Mouse (Mus musculus) layer of hippocampus, adult 9-10 months (tissue): ENCODE measurements around the gene Olfr66.

Source experiments
- DNase-seq: peaks from one replicate; pipeline ENCODE4 v3.0.0; 2022; ENCODE audit warnings: low spot score

The Olfr66 gene

GRCm38 (mm10) chr7:103886152-103886551 is at the start of gene Olfr66:
Gene Olfr66, minus strand, starts transcription at chr7:103886252.
- no peak for DNase-seq

DNA sequence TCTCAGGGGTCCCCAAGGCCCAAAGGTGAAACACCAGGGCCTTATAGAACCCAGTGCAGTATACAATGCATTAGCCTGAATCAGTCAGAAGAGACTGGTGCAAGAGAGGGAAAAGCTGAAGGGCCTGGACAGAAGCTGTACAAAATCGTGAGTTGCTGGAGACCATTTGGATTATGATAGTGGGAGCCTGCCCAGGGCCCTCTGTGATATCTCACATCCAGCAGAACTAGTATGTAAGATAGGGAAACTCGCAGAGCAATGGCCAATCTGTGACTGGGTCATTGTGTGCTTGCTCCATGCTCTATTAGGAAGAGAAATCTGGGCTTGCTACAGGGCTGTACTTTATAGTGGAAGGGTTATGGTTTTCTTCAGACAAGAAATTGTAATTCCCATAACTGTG is 48.2 kb upstream of the Olfr66 start, which contains the start of gene Olfr632:
TSS of gene Olfr632 (plus strand) at position 84 of the 400 bp plus-strand sequence.
- DNase-seq: no peak

GRCm38 (mm10) chr7:103928525-103928924 is 42.5 kb upstream of the Olfr66 start, which contains the start of gene Olfr631:
Gene Olfr631, plus strand, starts transcription at chr7:103928825.
- no peak for DNase-seq

GRCm38 (mm10) chr7:103915338-103915737 is 29.3 kb upstream of the Olfr66 start:
- DNase-seq: no peak

GRCm38 (mm10) chr7:103912969-103913511 is 27.0 kb upstream of the Olfr66 start:
- no peak for DNase-seq

GRCm38 (mm10) chr7:103910047-103910446 is 24.0 kb upstream of the Olfr66 start:
- no peak for DNase-seq

GRCm38 (mm10) chr7:103903187-103903586 is 17.1 kb upstream of the Olfr66 start, which contains the start of gene Olfr65:
Gene Olfr65, plus strand, starts transcription at chr7:103903487.
- no peak for DNase-seq

GRCm38 (mm10) chr7:103894385-103894784 is 8.3 kb upstream of the Olfr66 start, which contains the start of gene Olfr64:
Gene Olfr64, minus strand, starts transcription at chr7:103894485.
- DNase-seq: no peak

DNA sequence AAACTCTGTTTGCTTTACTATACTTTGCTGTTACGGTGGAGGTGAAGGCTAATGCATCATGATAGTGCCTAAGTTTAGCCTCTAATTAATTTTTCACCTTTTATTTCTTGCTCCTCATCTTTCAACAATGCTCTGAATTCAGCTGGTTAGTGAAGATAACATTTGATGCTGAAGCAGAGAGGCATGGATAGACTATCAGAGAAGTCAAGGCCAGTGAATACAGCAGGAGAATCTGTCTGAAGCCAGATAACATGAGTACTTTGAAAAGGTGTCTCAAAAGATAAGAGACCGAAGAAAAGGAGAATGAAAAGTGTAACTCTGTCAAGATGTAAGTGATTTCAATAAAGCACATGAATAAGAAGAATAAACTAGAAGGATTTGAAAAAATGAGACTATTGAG is 9.0 kb downstream of the Olfr66 start:
- no peak for DNase-seq

GRCm38 (mm10) chr7:103874451-103874850 is 11.6 kb downstream of the Olfr66 start:
- DNase-seq: no peak

- no peak for DNase-seq
Measured at GRCm38 (mm10) chr7:103873064-103873463, 13.0 kb downstream of the Olfr66 start.

DNA sequence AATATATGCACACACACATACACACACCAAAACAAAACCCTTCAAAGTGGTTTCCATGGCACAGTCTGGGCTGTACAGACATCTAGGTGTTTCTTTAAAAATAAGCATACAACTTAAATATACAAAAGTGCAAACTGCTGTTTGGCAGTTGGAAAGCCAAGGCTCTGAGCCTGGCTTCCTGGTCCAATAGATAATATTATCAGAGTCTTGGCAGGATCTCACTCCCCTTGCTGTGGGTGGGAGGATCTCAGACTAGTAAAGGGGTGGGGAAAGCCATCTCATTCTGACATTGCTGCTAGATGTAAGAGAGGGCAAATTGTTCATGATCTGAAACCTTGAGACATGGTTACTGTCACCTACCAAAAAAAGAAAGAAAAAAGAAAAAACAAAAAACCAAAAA is 15.4 kb downstream of the Olfr66 start:
- DNase-seq: no peak

- DNase-seq: no peak
Measured at GRCm38 (mm10) chr7:103865716-103866115, 20.3 kb downstream of the Olfr66 start.

- DNase-seq: no peak
Measured at GRCm38 (mm10) chr7:103861531-103861930, 24.5 kb downstream of the Olfr66 start.

DNA sequence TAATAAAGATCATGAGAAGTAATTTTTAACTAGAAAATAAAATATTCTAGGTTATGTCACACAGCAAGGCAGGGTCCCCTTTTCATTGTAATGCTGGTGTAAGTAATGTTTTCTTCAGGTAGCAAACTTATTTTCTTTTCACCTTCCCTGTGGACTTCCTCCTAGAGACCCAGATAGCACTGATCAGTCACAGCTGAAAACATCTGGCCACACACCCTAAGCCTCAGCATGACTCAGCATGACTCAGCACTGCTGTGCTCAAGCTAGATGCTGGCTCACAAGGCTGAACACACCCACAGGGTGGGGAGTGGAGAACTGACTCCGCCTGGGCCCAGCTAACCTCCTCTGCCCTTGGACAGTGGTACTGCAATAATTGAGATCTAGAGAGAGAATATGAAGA is 25.2 kb downstream of the Olfr66 start:
- no peak for DNase-seq

GRCm38 (mm10) chr7:103859076-103859475 is 27.0 kb downstream of the Olfr66 start:
- no peak for DNase-seq

DNA sequence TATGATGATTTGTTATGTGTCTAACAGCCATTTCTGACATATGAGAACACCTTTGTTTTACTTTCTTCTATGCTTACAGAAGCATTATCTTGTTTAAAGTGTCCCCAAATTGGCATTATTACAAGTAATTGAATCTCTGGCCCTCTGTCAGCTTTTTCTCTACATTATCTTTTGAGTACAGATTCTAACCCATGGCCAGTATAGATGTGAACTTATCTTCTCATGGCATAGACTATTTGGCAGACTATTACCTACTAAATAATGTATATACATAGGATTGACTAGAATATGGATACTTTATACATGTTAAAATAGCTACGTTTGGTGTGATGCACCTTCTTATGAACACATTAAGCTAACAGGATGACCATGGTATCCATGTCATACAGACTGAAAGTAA is 31.4 kb downstream of the Olfr66 start:
- no peak for DNase-seq

GRCm38 (mm10) chr7:103853090-103853489 is 33.0 kb downstream of the Olfr66 start, which contains the start of gene Hbb-y:
Gene Hbb-y, minus strand, starts transcription at chr7:103853216.
- no peak for DNase-seq

DNA sequence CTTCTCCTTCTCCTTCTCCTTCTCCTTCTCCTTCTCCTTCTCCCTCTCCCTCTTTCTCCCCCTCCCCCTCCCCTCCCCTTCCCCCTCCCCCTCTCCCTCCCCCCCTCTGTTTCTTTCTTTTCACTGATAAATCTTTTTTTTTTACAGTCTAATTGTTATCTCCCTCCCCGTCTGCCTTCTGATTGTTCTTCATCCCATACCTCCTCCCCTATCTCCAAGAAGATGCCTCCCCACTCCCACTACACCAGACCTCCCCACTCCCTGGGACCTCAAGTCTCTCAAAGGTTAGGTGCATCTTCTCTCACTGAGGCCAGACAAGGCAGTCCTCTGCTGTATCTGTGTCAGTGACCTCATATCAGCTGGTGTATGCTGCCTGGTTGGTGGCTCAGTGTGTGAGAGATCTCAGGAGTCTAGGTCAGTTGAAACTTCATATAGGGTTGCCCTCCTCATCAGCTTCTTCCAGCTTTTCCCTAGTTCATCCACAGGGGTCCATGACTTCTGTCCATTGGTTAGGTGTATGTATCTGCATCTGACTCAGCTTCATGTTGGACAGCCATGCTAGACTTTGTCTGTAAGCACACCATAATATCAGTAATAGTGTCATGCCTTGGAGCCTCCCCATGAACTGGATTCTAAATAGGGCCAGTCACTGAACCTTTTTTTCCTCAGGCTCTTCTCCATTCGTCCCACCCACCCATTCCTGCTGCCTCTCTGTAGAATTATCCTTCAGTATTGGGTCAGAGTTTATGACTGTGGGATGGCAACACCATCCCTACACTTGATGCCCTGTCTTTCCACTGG is 41.3 kb downstream of the Olfr66 start:
- DNase-seq: no peak

DNA sequence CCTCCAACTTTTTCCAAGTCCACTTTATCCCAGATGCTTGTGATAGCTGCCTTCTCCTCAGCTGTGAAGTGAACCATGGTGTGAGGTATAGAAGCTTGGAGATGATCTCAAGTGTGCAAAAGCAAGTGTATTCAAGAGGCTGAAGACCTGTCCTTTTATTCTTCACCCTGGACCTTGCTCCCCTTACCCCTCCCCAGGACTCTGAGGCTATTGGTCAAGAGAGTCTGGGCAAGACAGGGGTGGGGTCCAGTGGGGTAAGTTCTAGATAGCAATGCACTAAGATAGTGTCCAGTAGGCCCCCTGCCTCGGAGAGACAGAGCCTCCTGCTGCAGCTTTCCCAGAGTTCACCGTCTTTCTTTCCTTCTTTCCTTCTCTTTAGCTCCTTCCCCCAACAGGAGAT is 43.0 kb downstream of the Olfr66 start, which contains the start of gene Hbb-bh1:
TSS of gene Hbb-bh1 (minus strand) at position 131 of the 400 bp plus-strand sequence.
- no peak for DNase-seq

DNA sequence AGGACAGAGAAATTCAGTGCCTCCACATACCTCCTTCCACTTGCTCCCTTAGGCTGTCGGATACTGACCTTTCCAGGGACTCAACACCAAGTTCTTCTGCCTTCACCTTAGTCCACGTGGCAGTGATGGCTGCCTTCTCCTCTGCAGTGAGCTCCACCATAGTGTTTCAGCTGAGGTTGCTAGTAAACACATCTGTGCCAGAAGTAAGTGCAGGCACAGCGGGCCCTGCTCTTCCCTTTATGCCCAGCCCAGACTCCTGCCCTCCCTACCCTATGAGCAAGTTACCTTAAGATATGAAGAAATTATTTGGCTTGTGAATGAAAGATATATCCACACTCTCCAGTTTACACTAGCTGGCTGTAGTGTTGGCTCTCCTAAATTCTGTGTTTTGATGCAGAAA is 45.8 kb downstream of the Olfr66 start, which contains the start of gene Hbb-bh2:
TSS of gene Hbb-bh2 (minus strand) at position 253 of the 400 bp plus-strand sequence.
- no peak for DNase-seq
